Mouse (Mus musculus): Measurements from ENCODE around the gene Gm20547.

- TF ChIP-seq POLR2A (IDR thresholded peaks at IDR 0.05; ENCODE audit: insufficient read depth, low read length) (no peak), CTCF (IDR thresholded peaks at IDR 0.05; ENCODE audit: low read depth, low read length) (no peak), EP300 (IDR thresholded peaks at IDR 0.05; ENCODE audit: insufficient read depth, low read depth, low read length) (no peak)
Observed at GRCm38 (mm10) chr17:34811275-34811674, 70.6 kb downstream of the Gm20547 start.
